Mouse (Mus musculus): ENCODE measurements around the gene Lpin1. TPM values are rescaled to one million over a fixed set of nuclear protein-coding genes. Genes with fewer than 3 reads are reported as not detected.
A peak's percentile ranks its signal among the peaks of the same experiment; 100 is the strongest.

Gene Lpin1
- total and polyA plus RNA-seq, 3 experiments: 14.1 to 25.9 (median 19.6) TPM

- TF ChIP-seq TAL1 (conservative IDR thresholded peaks at IDR 0.05; ENCODE audit: low read depth, low read length): no peak
- TF ChIP-seq GATA1 (IDR thresholded peaks at IDR 0.05; ENCODE audit: borderline replicate concordance, low read length): no peak
- no peak for TF ChIP-seq CTCF (IDR thresholded peaks at IDR 0.05; ENCODE audit: low read depth, low read length)
- TF ChIP-seq GATA2 (IDR thresholded peaks at IDR 0.05; ENCODE audit: borderline replicate concordance, low read depth, low read length): no peak
- TF ChIP-seq POLR2AphosphoS5 (IDR thresholded peaks at IDR 0.05; ENCODE audit: insufficient replicate concordance, low read depth, low read length): no peak
- Histone ChIP-seq H3K27me3 (ENCODE audit: insufficient read depth, low read length) (peaks cover 13% of the 10 kb centered on the region), H3K9me3 (replicated peaks) (no peaks in the 10 kb centered on the region), H3K4me3 (ENCODE audit: low read depth, low read length) (no peak overlapping the region), H3K4me1 (ENCODE audit: insufficient read depth, low read depth, low read length) (0 out of 2 replicates have a peak, but pooled peaks cover 3% of the 10 kb centered on the region), H3K36me3 (replicated peaks) (no peaks in the 10 kb centered on the region)
- no peak for ATAC-seq (ENCODE audit: extremely low read depth, insufficient number of reproducible peaks, low FRiP score, poor library complexity, severe bottlenecking)
- no peak for DNase-seq (ENCODE audit: low spot score)
These were observed 5.1 kb downstream of the Lpin1 start for GRCm38 (mm10) chr12:16605624-16606023.

GRCm38 (mm10) chr12:16602271-16602670 is 8.5 kb downstream of the Lpin1 start:
- no peak for DNase-seq (ENCODE audit: low spot score)
- Histone ChIP-seq H3K9me3 (replicated peaks) (no peaks in the 10 kb centered on the region), H3K4me3 (ENCODE audit: low read depth, low read length) (no peak overlapping the region), H3K27me3 (ENCODE audit: insufficient read depth, low read length) (peaks cover 32% of the 10 kb centered on the region), H3K4me1 (ENCODE audit: insufficient read depth, low read depth, low read length) (peaks cover 9% of the 10 kb centered on the region; the same call in 1 of the 2 replicates), H3K36me3 (replicated peaks) (no peaks in the 10 kb centered on the region)
- TF ChIP-seq CTCF (IDR thresholded peaks at IDR 0.05; ENCODE audit: low read depth, low read length): no peak
- no peak for TF ChIP-seq GATA2 (IDR thresholded peaks at IDR 0.05; ENCODE audit: borderline replicate concordance, low read depth, low read length)
- no peak for TF ChIP-seq GATA1 (IDR thresholded peaks at IDR 0.05; ENCODE audit: borderline replicate concordance, low read length)
- TF ChIP-seq TAL1 (conservative IDR thresholded peaks at IDR 0.05; ENCODE audit: low read depth, low read length): no peak
- no peak for TF ChIP-seq POLR2AphosphoS5 (IDR thresholded peaks at IDR 0.05; ENCODE audit: insufficient replicate concordance, low read depth, low read length)
- ATAC-seq (ENCODE audit: extremely low read depth, insufficient number of reproducible peaks, low FRiP score, poor library complexity, severe bottlenecking): no peak

- Histone ChIP-seq H3K4me3 (ENCODE audit: low read depth, low read length) (no peak overlapping the region), H3K9me3 (replicated peaks) (no peaks in the 10 kb centered on the region), H3K27me3 (ENCODE audit: insufficient read depth, low read length) (peaks cover 36% of the 10 kb centered on the region), H3K4me1 (ENCODE audit: insufficient read depth, low read depth, low read length) (peaks cover 9% of the 10 kb centered on the region; the same call in 1 of the 2 replicates), H3K36me3 (replicated peaks) (no peaks in the 10 kb centered on the region)
- no peak for TF ChIP-seq GATA1 (IDR thresholded peaks at IDR 0.05; ENCODE audit: borderline replicate concordance, low read length)
- no peak for TF ChIP-seq CTCF (IDR thresholded peaks at IDR 0.05; ENCODE audit: low read depth, low read length)
- TF ChIP-seq GATA2 (IDR thresholded peaks at IDR 0.05; ENCODE audit: borderline replicate concordance, low read depth, low read length): no peak
- TF ChIP-seq POLR2AphosphoS5 (IDR thresholded peaks at IDR 0.05; ENCODE audit: insufficient replicate concordance, low read depth, low read length): no peak
- no peak for TF ChIP-seq TAL1 (conservative IDR thresholded peaks at IDR 0.05; ENCODE audit: low read depth, low read length)
- DNase-seq (ENCODE audit: low spot score) (no peak), ATAC-seq (ENCODE audit: extremely low read depth, insufficient number of reproducible peaks, low FRiP score, poor library complexity, severe bottlenecking) (peak; percentile 15; the same call in 1 of the 2 replicates)
These were observed 10.4 kb downstream of the Lpin1 start for GRCm38 (mm10) chr12:16600374-16600773.

GRCm38 (mm10) chr12:16599359-16599758 is 11.4 kb downstream of the Lpin1 start:
- DNase-seq (ENCODE audit: low spot score) (no peak), ATAC-seq (ENCODE audit: extremely low read depth, insufficient number of reproducible peaks, low FRiP score, poor library complexity, severe bottlenecking) (no peak)
- peaks cover 29% of the 10 kb centered on the region for H3K27me3 ChIP-seq (ENCODE audit: insufficient read depth, low read length)
- H3K36me3 ChIP-seq (replicated peaks): no peaks in the 10 kb centered on the region
- H3K4me1 ChIP-seq (ENCODE audit: insufficient read depth, low read depth, low read length): peaks cover 9% of the 10 kb centered on the region; the same call in 1 of the 2 replicates
- TF ChIP-seq TAL1 (conservative IDR thresholded peaks at IDR 0.05; ENCODE audit: low read depth, low read length) (no peak), CTCF (IDR thresholded peaks at IDR 0.05; ENCODE audit: low read depth, low read length) (no peak), POLR2AphosphoS5 (IDR thresholded peaks at IDR 0.05; ENCODE audit: insufficient replicate concordance, low read depth, low read length) (no peak), GATA2 (IDR thresholded peaks at IDR 0.05; ENCODE audit: borderline replicate concordance, low read depth, low read length) (no peak), GATA1 (IDR thresholded peaks at IDR 0.05; ENCODE audit: borderline replicate concordance, low read length) (no peak)
- H3K4me3 ChIP-seq (ENCODE audit: low read depth, low read length): no peak overlapping the region
- H3K9me3 ChIP-seq (replicated peaks): no peaks in the 10 kb centered on the region

- ATAC-seq (ENCODE audit: extremely low read depth, insufficient number of reproducible peaks, low FRiP score, poor library complexity, severe bottlenecking) (no peak), DNase-seq (ENCODE audit: low spot score) (no peak)
- Histone ChIP-seq H3K27me3 (ENCODE audit: insufficient read depth, low read length) (peaks cover 15% of the 10 kb centered on the region; the same call in 1 of the 2 replicates), H3K4me3 (ENCODE audit: low read depth, low read length) (no peak overlapping the region), H3K36me3 (replicated peaks) (no peaks in the 10 kb centered on the region), H3K4me1 (ENCODE audit: insufficient read depth, low read depth, low read length) (peaks cover 32% of the 10 kb centered on the region), H3K9me3 (replicated peaks) (no peaks in the 10 kb centered on the region)
- TF ChIP-seq POLR2AphosphoS5 (IDR thresholded peaks at IDR 0.05; ENCODE audit: insufficient replicate concordance, low read depth, low read length) (no peak), TAL1 (conservative IDR thresholded peaks at IDR 0.05; ENCODE audit: low read depth, low read length) (no peak), CTCF (IDR thresholded peaks at IDR 0.05; ENCODE audit: low read depth, low read length) (no peak), GATA2 (IDR thresholded peaks at IDR 0.05; ENCODE audit: borderline replicate concordance, low read depth, low read length) (no peak), GATA1 (IDR thresholded peaks at IDR 0.05; ENCODE audit: borderline replicate concordance, low read length) (no peak)
These were observed 17.0 kb downstream of the Lpin1 start for GRCm38 (mm10) chr12:16593761-16594160.

- no peaks in the 10 kb centered on the region for H3K9me3 ChIP-seq (replicated peaks)
- no peaks in the 10 kb centered on the region for H3K36me3 ChIP-seq (replicated peaks)
- H3K4me1 ChIP-seq (ENCODE audit: insufficient read depth, low read depth, low read length): peaks cover 39% of the 10 kb centered on the region
- no peak overlapping the region for H3K4me3 ChIP-seq (ENCODE audit: low read depth, low read length)
- TF ChIP-seq CTCF (IDR thresholded peaks at IDR 0.05; ENCODE audit: low read depth, low read length) (no peak), GATA2 (IDR thresholded peaks at IDR 0.05; ENCODE audit: borderline replicate concordance, low read depth, low read length) (no peak), POLR2AphosphoS5 (IDR thresholded peaks at IDR 0.05; ENCODE audit: insufficient replicate concordance, low read depth, low read length) (no peak), TAL1 (conservative IDR thresholded peaks at IDR 0.05; ENCODE audit: low read depth, low read length) (no peak), GATA1 (IDR thresholded peaks at IDR 0.05; ENCODE audit: borderline replicate concordance, low read length) (no peak)
- H3K27me3 ChIP-seq (ENCODE audit: insufficient read depth, low read length): peaks cover 9% of the 10 kb centered on the region; the same call in 1 of the 2 replicates
- no peak for ATAC-seq (ENCODE audit: extremely low read depth, insufficient number of reproducible peaks, low FRiP score, poor library complexity, severe bottlenecking)
- DNase-seq (ENCODE audit: low spot score): no peak
These were observed 17.8 kb downstream of the Lpin1 start for GRCm38 (mm10) chr12:16593014-16593413.

Measured in G1E (cell line).